Mouse (Mus musculus): ENCODE results near the gene Odf3l1. TPM values are rescaled to one million over a fixed set of nuclear protein-coding genes. Genes with fewer than 3 reads are reported as not detected.

The Odf3l1 gene
- polyA plus RNA-seq, 1 experiment from 2014 or later, result 0.57 TPM

DNA sequence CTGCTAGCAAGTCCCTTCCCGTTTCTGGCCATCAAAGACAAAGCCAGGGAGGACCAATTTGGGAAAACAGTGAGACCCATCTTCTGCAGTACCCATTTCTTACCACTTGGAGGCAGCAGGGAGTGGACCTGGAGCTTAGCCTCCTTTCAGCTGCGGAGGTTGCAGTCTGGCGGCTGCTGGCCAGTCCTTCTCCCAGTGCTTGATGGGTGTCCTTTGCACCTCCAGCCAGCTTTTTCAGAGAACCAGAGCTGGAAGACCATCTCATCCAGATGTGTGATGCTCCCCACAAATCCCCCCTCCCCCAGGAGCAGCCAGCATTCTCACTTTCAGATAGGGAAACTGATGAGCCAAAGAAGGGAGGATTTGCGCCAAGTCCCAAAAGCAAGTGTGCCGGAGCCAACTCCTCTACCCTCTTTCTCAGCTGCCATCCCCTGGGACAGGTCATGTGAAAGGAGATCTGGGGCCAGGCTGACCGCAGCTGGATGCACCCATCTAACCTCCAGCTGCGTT, 20.7 kb downstream of the Odf3l1 start:
- Histone ChIP-seq H3K27ac (replicated peaks) (no peak overlapping the region), H3K9me3 (ENCODE audit: control insufficient read depth, low read length) (no peaks in the 10 kb centered on the region), H3K4me3 (ENCODE audit: low read depth, low read length) (no peak overlapping the region), H3K27me3 (ENCODE audit: control insufficient read depth, insufficient read depth, low read length) (no peaks in the 10 kb centered on the region), H3K9ac (ENCODE audit: low read length) (no peak overlapping the region), H3K4me1 (replicated peaks; ENCODE audit: control insufficient read depth, insufficient read depth) (no peaks in the 10 kb centered on the region), H3K36me3 (ENCODE audit: control insufficient read depth, insufficient read depth, low read length) (no peaks in the 10 kb centered on the region), H3K4me2 (replicated peaks; ENCODE audit: low read depth) (peak overlapping the region; percentile 24)
- WGBS, result 31% methylated on average over 7 of the region's 7 CpGs
- DNase-seq (ENCODE audit: low spot score) (peak; percentile 69), ATAC-seq (ENCODE audit: low FRiP score, low TSS enrichment) (no peak; the same call in 1 of the 2 replicates)
- peak; percentile 96 for TF ChIP-seq CTCF (IDR thresholded peaks at IDR 0.05; ENCODE audit: low read depth)
- TF ChIP-seq EP300 (optimal IDR thresholded peaks at IDR 0.05), result no peak

DNA sequence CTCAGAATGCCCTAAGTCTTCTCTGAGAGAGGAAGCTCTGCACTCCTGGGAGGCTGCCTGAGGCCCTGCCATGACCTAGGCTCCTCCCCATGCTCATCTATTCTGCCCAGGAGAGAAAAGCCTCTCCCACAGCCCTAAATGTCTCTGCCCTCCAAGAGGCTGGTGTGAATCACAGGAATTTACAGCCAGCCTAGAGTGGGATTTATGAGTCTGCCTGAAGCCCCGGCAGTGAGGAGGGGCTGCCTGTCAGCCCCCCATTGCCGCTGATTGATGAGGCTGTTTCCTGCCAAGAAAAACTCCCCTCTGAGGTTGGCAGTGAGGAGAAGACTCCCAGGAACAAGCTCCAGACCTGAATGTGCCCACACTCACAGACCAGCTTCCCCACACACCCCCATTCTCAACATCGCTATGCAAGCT, 22.2 kb downstream of the Odf3l1 start:
- WGBS, result 26% methylated on average over 3 of the region's 3 CpGs
- DNase-seq (ENCODE audit: low spot score), result no peak
- peak; percentile 27; the same call in 1 of the 2 replicates for ATAC-seq (ENCODE audit: low FRiP score, low TSS enrichment)
- Histone ChIP-seq H3K9ac (ENCODE audit: low read length) (no peak overlapping the region), H3K4me1 (replicated peaks; ENCODE audit: control insufficient read depth, insufficient read depth) (no peaks in the 10 kb centered on the region), H3K27me3 (ENCODE audit: control insufficient read depth, insufficient read depth, low read length) (no peaks in the 10 kb centered on the region), H3K36me3 (ENCODE audit: control insufficient read depth, insufficient read depth, low read length) (no peaks in the 10 kb centered on the region), H3K27ac (replicated peaks) (no peak overlapping the region), H3K4me3 (ENCODE audit: low read depth, low read length) (no peak overlapping the region), H3K4me2 (replicated peaks; ENCODE audit: low read depth) (no peak overlapping the region), H3K9me3 (ENCODE audit: control insufficient read depth, low read length) (no peaks in the 10 kb centered on the region)
- TF ChIP-seq CTCF (IDR thresholded peaks at IDR 0.05; ENCODE audit: low read depth), result no peak
- TF ChIP-seq EP300 (optimal IDR thresholded peaks at IDR 0.05), result no peak

- TF ChIP-seq EP300 (optimal IDR thresholded peaks at IDR 0.05), result no peak
- no peak for TF ChIP-seq CTCF (IDR thresholded peaks at IDR 0.05; ENCODE audit: low read depth)
- DNase-seq (ENCODE audit: low spot score), result no peak
- no peak overlapping the region for H3K27ac ChIP-seq (replicated peaks)
- H3K9ac ChIP-seq (ENCODE audit: low read length), result no peak overlapping the region
- H3K4me1 ChIP-seq (replicated peaks; ENCODE audit: control insufficient read depth, insufficient read depth), result no peaks in the 10 kb centered on the region
- H3K9me3 ChIP-seq (ENCODE audit: control insufficient read depth, low read length), result no peaks in the 10 kb centered on the region
- ATAC-seq (ENCODE audit: low FRiP score, low TSS enrichment), result no peak
- no peak overlapping the region for H3K4me2 ChIP-seq (replicated peaks; ENCODE audit: low read depth)
- H3K27me3 ChIP-seq (ENCODE audit: control insufficient read depth, insufficient read depth, low read length), result no peaks in the 10 kb centered on the region
- no peaks in the 10 kb centered on the region for H3K36me3 ChIP-seq (ENCODE audit: control insufficient read depth, insufficient read depth, low read length)
- no peak overlapping the region for H3K4me3 ChIP-seq (ENCODE audit: low read depth, low read length)
Measured at GRCm38 (mm10) chr9:56841864-56842263, 22.6 kb downstream of the Odf3l1 start.

DNA sequence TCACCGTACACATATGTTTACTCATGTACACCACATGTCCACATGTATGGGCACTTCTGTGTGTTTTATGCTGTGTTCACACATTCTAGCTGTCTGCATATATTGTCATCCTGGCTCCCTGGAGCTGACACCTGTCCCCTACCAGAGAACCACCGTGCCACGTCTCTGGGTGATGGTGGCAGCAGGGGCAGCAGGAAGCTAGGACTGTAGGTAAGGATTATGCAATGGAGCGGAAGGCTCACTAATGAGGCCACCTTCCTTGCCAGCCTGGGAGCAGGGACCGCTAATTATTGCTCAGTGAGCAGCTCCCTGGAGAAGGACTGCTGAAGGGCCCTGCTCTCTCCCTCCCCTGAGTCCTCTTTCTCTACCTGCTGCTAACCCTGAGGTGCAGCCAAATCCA, 23.8 kb downstream of the Odf3l1 start:
- ATAC-seq (ENCODE audit: low FRiP score, low TSS enrichment) (no peak), DNase-seq (ENCODE audit: low spot score) (no peak)
- Histone ChIP-seq H3K4me3 (ENCODE audit: low read depth, low read length) (no peak overlapping the region), H3K27me3 (ENCODE audit: control insufficient read depth, insufficient read depth, low read length) (no peaks in the 10 kb centered on the region), H3K4me1 (replicated peaks; ENCODE audit: control insufficient read depth, insufficient read depth) (no peaks in the 10 kb centered on the region), H3K4me2 (replicated peaks; ENCODE audit: low read depth) (no peak overlapping the region), H3K27ac (replicated peaks) (no peak overlapping the region), H3K9ac (ENCODE audit: low read length) (no peak overlapping the region), H3K36me3 (ENCODE audit: control insufficient read depth, insufficient read depth, low read length) (no peaks in the 10 kb centered on the region), H3K9me3 (ENCODE audit: control insufficient read depth, low read length) (no peaks in the 10 kb centered on the region)
- TF ChIP-seq CTCF (IDR thresholded peaks at IDR 0.05; ENCODE audit: low read depth), result no peak
- 81% methylated on average over 5 of the region's 5 CpGs for WGBS

DNA sequence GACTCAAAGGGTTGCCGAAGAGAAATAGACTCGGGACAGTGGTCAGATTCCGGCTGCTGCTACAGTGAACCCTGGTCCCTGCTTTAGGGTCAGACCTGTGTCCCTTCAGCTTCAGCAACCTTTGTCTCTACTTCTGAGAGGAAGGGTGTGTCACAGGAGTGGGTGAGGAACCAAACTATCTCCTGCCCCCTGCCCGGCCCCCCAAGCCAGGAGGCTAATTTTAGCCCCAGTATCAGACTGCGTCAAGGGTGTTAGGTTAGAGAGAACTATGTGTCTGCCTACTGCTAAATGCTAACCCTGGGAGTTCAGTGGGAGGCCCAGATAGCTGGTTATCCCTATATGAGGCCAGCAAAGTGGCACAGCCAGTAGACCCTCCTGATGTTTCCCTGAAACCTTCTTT, 29.3 kb downstream of the Odf3l1 start:
- Histone ChIP-seq H3K4me2 (replicated peaks; ENCODE audit: low read depth) (no peak overlapping the region), H3K27me3 (ENCODE audit: control insufficient read depth, insufficient read depth, low read length) (no peaks in the 10 kb centered on the region), H3K9ac (ENCODE audit: low read length) (no peak overlapping the region), H3K9me3 (ENCODE audit: control insufficient read depth, low read length) (no peaks in the 10 kb centered on the region), H3K27ac (replicated peaks) (no peak overlapping the region), H3K36me3 (ENCODE audit: control insufficient read depth, insufficient read depth, low read length) (no peaks in the 10 kb centered on the region), H3K4me3 (ENCODE audit: low read depth, low read length) (no peak overlapping the region), H3K4me1 (replicated peaks; ENCODE audit: control insufficient read depth, insufficient read depth) (no peaks in the 10 kb centered on the region)
- no peak for DNase-seq (ENCODE audit: low spot score)
- no peak for ATAC-seq (ENCODE audit: low FRiP score, low TSS enrichment)
- WGBS, result 75% methylated on average over 5 of the region's 5 CpGs
- TF ChIP-seq CTCF (IDR thresholded peaks at IDR 0.05; ENCODE audit: low read depth) (no peak), EP300 (optimal IDR thresholded peaks at IDR 0.05) (no peak)

GRCm38 (mm10) chr9:56832900-56833299, 31.6 kb downstream of the Odf3l1 start:
- no peak overlapping the region for H3K27ac ChIP-seq (replicated peaks)
- no peaks in the 10 kb centered on the region for H3K36me3 ChIP-seq (ENCODE audit: control insufficient read depth, insufficient read depth, low read length)
- H3K4me1 ChIP-seq (replicated peaks; ENCODE audit: control insufficient read depth, insufficient read depth), result no peaks in the 10 kb centered on the region
- no peak for ATAC-seq (ENCODE audit: low FRiP score, low TSS enrichment)
- no peaks in the 10 kb centered on the region for H3K27me3 ChIP-seq (ENCODE audit: control insufficient read depth, insufficient read depth, low read length)
- H3K4me2 ChIP-seq (replicated peaks; ENCODE audit: low read depth), result no peak overlapping the region
- DNase-seq (ENCODE audit: low spot score), result no peak
- 18% methylated on average over 6 of the region's 6 CpGs for WGBS
- H3K9me3 ChIP-seq (ENCODE audit: control insufficient read depth, low read length), result no peaks in the 10 kb centered on the region
- H3K9ac ChIP-seq (ENCODE audit: low read length), result no peak overlapping the region
- H3K4me3 ChIP-seq (ENCODE audit: low read depth, low read length), result no peak overlapping the region
- no peak for TF ChIP-seq EP300 (optimal IDR thresholded peaks at IDR 0.05)

All from stomach, postnatal 0 days (tissue).